Mouse (Mus musculus): Measurements from ENCODE around the gene Adgrv1.

DNA sequence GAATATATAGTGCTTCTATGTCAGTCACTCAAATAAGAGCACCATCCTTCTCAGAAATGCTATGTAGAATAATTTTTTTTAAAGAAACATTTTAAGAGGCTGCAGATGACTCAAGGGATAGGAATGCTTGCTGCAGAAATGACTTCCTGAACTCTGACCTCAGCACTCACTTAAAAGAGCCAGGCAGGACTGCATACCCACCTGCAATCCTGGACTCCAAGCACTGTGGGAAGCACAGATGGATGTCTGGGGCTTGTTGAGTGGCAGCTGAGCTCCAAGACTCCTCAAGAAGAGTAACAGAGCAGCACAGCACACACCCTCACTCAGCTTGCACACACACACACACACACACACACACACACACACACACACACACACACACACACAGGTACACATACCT, 146.0 kb downstream of the Adgrv1 start:
- no peak for TF ChIP-seq CTCF (IDR thresholded peaks at IDR 0.05; ENCODE audit: low read depth)
- no peak for TF ChIP-seq EP300 (optimal IDR thresholded peaks at IDR 0.05)

Measured in stomach, postnatal 0 days (tissue).